Mouse (Mus musculus) urinary bladder, adult 18-20 months (tissue): Measurements from ENCODE around the gene Hamp2.
"Not testable (repeated sequence)": the region's sequence is repeated elsewhere in the genome, so short reads cannot be mapped to it uniquely, and the experiment has no call there.

ENCODE experiments used
- DNase-seq, 2 experiments: peaks; one replicate each; pipeline ENCODE4 v3.0.0; 2022; ENCODE audit warnings: low spot score in 2 of 2, mixed read lengths in 2 of 2

Gene Hamp2

DNA sequence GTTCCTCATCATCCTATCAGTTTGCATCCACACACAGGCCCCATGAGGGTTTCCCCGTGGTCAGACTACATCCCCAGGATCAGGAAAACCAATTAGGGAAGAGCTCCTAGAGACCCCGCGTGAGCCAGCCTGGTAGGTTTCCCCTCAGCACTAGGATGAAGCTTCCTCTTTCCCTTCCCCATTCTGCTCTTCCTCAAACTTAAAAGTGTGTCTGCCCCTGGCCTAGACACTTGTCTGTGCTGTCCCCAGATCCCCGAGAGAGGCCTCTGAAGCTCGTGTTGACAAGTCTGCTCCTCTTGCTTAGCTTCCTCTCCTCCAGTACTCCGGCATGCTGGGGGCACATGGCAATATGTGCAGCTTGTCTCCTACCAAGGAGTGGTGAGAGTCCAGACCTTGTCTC, 29.0 kb upstream of the Hamp2 start:
- DNase-seq: no peak

DNA sequence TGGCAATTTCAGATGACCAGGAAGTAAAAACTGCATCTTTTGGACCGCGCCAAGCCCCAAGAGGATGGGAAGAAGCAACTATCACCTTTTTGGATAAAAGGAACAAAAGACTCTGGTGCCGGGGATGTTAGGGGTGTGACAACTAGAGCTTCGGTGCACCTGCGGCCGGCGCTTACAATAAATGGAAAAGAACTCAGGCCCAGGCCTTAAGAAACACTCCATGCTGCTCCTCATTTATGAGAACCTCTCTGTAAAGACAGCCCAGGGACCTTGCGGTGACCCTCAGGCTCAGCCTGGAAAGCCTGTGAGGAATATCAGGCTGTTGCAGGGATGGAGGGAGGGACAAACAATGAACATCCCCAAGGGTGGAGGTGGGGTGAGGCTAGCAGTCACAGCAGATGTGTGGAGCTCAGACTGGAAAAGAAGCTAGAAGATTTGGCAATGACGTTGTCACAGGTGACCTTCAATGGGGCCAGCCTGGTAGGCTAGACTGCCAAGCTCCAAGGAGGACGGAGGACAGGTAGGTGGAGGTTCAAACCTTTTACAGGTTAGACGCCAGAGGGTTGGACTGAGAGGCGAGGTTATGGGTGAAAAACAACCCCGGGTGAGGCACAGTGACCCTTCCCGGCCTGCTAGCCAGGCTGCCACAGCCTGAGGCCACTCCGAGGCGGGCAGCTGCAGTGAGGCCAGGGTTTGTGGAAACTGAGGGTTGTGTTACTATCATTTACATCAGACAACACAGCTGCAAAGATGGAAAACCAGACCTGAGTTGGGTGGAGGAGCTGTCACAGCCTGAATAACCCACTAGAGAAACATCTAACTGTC, 28.2 kb upstream of the Hamp2 start:
- no peak for DNase-seq

DNA sequence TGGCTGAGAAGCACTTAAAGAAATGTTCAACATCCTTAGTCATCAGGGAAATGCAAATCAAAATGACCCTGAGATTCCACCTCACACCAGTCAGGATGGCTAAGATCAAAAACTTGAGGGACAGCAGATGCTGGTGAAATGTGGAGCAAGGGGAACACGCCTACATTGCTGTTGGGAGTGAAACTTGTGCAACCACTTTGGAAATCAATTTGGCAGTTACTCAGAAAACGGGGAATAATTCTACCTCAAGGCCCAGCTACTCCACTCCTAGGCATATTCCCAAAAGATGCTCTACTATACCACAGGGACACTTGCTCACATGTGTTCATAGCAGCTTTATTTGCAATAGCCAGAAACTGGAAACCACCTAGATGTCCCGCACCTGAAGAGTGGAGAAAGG, 25.4 kb upstream of the Hamp2 start:
- not testable (repeated sequence) for DNase-seq

GRCm38 (mm10) chr7:30945876-30946275, 21.4 kb upstream of the Hamp2 start:
- no peak for DNase-seq

- DNase-seq: not testable (repeated sequence)
Observed at GRCm38 (mm10) chr7:30945466-30945865, 21.0 kb upstream of the Hamp2 start.

DNA sequence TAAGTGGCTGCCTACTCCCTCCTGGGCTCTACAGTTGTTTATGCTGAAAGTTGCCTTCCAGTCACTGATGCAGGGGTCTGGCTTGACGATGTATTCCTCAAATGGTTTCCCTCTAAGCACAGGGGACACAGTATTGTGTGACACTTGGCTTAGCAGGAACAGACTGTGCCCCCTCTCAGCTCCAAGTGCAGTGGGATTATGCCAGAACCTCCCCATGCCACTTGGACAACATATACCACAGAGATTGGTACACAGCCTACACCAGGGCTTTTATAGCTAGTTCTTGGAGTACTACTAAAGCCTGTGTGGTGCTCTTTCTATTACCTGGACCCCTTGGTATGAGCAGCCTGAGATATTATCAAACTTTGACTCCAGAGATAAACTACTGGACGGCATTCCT, 20.2 kb upstream of the Hamp2 start:
- not testable (repeated sequence) for DNase-seq

DNA sequence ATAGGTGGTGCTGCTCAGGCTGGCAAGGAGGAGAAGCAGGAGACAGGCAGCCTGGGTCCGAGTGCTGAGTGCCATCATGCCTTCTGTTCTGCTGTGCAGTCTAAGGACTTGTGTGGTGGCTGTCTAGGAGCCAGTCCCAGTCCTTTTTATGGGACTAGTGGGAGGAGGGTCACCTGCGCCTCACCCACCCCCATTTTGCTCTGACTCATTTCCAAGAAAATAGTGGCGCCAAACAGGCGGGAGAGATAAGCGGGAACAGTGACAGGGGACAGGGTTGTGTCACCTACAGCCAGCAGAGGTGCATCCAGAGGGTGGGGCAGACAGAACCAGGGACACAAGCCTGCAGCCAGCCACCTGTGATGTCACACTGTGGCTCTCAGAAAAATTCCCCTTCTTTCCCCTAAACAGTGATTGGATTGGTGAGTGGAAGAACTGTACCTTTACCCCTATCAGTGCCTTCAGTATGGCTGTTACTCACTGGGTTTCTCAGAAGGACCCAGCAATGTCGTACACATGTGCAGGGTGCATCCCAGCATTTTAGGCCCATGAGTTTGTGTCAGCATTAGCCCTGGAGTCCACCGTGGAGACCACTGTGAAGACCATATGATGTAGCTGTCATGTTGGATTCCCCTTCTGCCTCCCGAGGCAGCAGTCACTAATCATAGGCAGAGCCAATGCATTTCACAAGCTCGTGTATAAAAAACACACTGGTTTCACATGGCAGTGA, 19.6 kb upstream of the Hamp2 start, which contains the start of gene Hamp:
Hamp (minus strand) TSS at position 124 of the 727 bp plus-strand sequence.
- DNase-seq: no peak

DNA sequence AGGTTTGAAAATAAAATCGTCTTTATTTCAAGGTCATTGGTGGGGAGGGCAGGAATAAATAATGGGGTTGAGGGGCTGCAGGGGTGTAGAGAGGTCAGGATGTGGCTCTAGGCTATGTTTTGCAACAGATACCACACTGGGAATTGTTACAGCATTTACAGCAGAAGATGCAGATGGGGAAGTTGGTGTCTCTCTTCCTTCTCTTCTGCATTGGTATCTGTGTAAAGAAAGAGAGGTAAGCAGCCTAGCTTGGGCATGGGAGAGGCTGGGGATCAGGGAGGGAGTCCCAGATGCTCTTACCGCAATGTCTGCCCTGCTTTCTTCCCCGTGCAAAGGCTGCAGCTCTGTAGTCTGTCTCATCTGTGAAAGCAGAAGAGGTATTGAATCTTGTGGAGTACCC, 17.9 kb upstream of the Hamp2 start:
- not testable (repeated sequence) for DNase-seq

DNA sequence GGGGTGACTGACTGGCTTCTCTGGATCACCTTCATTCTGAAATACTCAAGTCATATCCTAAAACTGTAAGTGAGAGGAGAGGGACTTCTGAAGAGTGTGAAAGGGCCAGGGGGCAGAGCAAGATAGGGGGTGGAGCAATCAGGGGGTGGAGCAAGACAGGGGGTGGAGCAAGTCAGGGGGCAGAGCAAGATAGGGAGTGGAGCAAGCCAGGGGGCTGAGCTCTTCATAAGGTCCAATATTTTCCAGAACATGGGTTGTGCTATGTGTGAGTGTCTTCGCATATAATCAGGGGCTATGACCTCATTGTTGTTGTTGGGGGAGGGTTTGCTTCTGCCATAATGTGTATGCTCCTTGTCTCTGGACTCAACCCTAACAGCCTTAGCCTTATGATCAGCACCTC, 15.6 kb upstream of the Hamp2 start:
- not testable (repeated sequence) for DNase-seq

- not testable (repeated sequence) for DNase-seq
Observed at GRCm38 (mm10) chr7:30935422-30936099, 11.1 kb upstream of the Hamp2 start.

- DNase-seq: no peak
Observed at GRCm38 (mm10) chr7:30924071-30924470, 410 bp downstream of the Hamp2 start.

DNA sequence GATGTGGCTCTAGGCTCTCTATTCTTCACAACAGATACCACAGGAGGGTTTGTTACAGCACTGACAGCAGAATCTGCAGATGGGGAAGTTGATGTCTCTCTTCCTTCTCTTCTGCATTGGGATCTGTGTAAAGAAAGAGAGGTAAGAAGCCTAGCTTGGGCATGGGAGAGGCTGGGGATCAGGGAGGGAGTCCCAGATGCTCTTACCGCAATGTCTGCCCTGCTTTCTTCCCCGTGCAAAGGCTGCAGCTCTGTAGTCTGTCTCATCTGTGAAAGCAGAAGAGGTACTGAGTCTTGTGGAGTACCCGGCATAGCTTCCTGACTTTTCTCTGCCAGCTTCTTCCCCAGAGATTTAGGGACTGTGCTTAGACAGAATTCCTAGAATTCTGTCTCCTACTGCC, 2.0 kb downstream of the Hamp2 start:
- DNase-seq: not testable (repeated sequence)

DNA sequence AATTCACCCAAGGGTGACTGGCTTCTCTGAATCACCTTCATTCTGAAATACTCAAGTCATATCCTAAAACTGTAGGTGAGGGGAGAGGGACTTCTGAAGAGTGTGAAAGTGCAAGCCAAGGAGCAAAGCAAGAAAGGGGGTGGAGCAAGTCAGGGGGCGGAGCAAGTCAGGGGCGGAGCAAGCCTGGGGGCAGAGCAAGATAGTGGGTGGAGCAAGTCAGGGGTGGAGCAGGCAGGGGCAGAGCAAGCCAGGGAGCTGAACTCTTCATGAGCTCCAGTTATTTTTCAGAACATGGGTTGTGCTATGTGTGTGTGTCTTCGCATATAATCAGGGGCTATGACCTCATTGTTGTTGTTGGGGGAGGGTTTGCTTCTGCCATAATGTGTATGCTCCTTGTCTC, 4.3 kb downstream of the Hamp2 start:
- DNase-seq: no peak

DNA sequence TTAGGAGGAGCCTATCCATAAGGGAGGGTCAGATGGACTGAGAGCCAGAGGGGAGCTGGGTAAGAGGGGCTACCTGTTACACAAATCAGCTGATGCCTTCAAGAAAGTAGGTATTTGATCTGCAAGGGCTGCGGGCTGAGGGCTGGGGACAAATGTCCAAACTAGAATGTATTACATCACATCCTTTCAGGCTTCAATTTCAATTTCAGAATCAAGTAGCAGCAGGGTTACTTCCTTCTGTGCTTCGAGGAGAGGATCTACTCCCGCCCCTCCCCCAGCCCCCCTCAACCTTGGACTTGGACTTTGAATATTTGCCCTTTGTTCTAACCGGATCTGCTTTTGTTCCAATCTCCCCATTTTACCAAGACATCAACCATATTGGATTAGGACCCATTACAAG, 7.3 kb downstream of the Hamp2 start:
- DNase-seq: no peak

DNA sequence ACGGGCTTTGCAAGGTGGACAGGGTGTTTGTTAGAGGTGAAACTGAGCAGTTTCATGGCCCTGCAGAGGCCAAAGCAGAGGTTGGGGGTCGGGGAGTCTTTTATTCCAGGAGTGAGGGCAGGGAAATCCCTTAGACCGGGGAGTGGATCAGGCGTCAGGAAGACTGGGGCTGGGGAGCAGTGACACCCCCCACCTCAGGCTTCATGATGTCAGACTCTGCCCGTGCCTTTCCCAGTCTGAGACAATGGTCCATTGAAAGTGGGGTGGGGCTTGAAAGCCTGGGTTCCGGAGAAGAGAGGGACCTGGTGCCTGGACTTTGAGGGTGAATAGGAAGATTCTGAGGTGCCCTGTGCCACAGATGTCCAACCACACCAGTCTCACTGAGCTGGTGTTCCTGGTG, 7.8 kb downstream of the Hamp2 start:
- DNase-seq: no peak

DNA sequence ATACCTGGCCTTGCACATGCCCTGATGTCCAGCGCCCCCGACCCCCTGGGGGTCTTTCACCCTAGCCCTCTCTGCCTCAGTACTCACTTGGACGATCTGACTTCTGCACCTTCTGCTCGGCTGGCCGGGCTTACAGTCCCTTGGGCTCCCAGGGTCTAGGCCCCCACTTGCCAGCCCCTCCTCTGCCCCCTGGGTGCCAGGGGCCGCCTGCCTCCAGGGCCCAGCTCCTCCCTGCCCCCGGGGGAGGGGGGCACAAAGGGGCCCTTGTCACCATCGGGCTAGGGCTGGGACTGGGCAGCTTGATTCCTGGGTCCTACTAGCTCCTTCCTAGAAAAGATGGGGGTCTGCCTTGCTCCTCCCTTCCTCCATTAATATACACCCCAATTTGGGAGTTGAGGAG, 9.7 kb downstream of the Hamp2 start, which contains the start of gene Mag:
Mag (minus strand) TSS at position 142 of the 400 bp plus-strand sequence.
- DNase-seq: no peak

- DNase-seq: no peak
Observed at GRCm38 (mm10) chr7:30909773-30910172, 14.7 kb downstream of the Hamp2 start.

DNA sequence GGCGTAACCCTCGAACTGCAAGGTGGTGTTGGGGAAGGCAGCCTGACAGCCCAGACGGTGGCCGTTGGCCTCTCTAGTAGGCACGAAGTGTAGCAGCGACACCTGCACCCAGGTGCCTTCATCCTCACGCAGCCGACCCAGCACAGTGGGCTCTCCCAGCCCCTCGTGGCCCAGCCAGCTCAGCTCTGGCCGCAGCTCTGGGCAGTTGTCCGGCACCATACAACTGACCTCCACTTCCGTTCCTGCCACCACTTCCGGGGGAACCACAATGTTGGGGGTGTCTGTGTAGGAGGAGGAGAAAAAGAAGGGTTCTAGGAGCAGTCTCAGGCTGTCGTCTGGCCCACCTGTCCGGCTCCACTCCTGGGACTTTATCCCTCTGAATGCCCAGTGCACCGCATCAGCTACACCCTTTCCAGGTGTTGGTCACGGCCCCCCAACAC, 15.5 kb downstream of the Hamp2 start:
- DNase-seq: no peak

- DNase-seq: no peak
Observed at GRCm38 (mm10) chr7:30908277-30908991, 16.0 kb downstream of the Hamp2 start.

GRCm38 (mm10) chr7:30904042-30904441, 20.4 kb downstream of the Hamp2 start:
- DNase-seq: no peak

GRCm38 (mm10) chr7:30895217-30895616, 29.3 kb downstream of the Hamp2 start:
- no peak for DNase-seq

GRCm38 (mm10) chr7:30892515-30892914, 32.0 kb downstream of the Hamp2 start:
- peak in 1 of 2 experiments; percentile 10 for DNase-seq
